Mouse (Mus musculus) lung, postnatal 0 days (tissue): ENCODE measurements around the gene Gm21987. TPM values are rescaled to one million over a fixed set of nuclear protein-coding genes. Genes with fewer than 3 reads are reported as not detected.

Experiments
- ATAC-seq: fragments of 200-750 bp; cut with Nextera tagmentation; 2 replicates; pipeline ENCODE4 v1.8.0; 2017; ENCODE audit warnings: moderate library complexity
- DNase-seq: peaks from one replicate; pipeline ENCODE4 v3.0.0-alpha.2; 2016; ENCODE audit warnings: low spot score
- H3K27ac ChIP-seq: fragments of 300-500 bp; sonication (generic); 2 replicates; pipeline ENCODE4 v1.5.1; 2014; ENCODE audit warnings: antibody characterized with exemption, mild to moderate bottlenecking, low read length, mixed read lengths
- H3K27me3 ChIP-seq: fragments of 300-500 bp; sonication (generic); replicated peaks from 2 replicates; pipeline ENCODE4 v1.6.1; 2014; ENCODE audit warnings: low read length, mixed read lengths; ENCODE audit not compliant: insufficient read depth
- H3K36me3 ChIP-seq: fragments of 300-500 bp; sonication (generic); 2 replicates; pipeline ENCODE4 v1.6.1; 2014; ENCODE audit warnings: low read length, mixed read lengths; ENCODE audit not compliant: insufficient read depth
- H3K4me1 ChIP-seq: fragments of 300-500 bp; sonication (generic); 2 replicates; pipeline ENCODE4 v1.6.1; 2014; ENCODE audit warnings: antibody characterized with exemption, low read depth, low read length, mixed read lengths; ENCODE audit not compliant: insufficient read depth
- H3K4me2 ChIP-seq: fragments of 300-500 bp; sonication (generic); replicated peaks from 2 replicates; pipeline ENCODE4 v1.6.1; 2014; ENCODE audit warnings: low read depth, mild to moderate bottlenecking, low read length, moderate library complexity, mixed read lengths
- H3K4me3 ChIP-seq: fragments of 300-500 bp; sonication (generic); 2 replicates; pipeline ENCODE4 v1.5.1; 2014; ENCODE audit warnings: low read depth, low read length
- H3K9ac ChIP-seq: fragments of 300-500 bp; sonication (generic); replicated peaks from 2 replicates; pipeline ENCODE4 v1.6.1; 2014; ENCODE audit warnings: low read depth, mild to moderate bottlenecking
- H3K9me3 ChIP-seq: fragments of 300-500 bp; sonication (generic); 2 replicates; pipeline ENCODE4 v1.6.1; 2016; ENCODE audit warnings: low read length, mixed read lengths
- CTCF ChIP-seq: IDR thresholded peaks from 2 replicates; pipeline ENCODE4 v1.5.1; 2016; ENCODE audit warnings: antibody characterized with exemption, mild to moderate bottlenecking
- EP300 ChIP-seq: IDR thresholded peaks from 2 replicates; pipeline ENCODE4 v1.6.1; 2016; ENCODE audit warnings: antibody characterized with exemption, mild to moderate bottlenecking, control low read depth
- WGBS: fragments of 180-500 bp; shearing (Covaris S2); extraction: QIAGEN DNeasy Blood & Tissue Kit; methylation state at CpG from one replicate; pipeline ENCODE4 v1.1.7; 2014; 5-methylcytosine and 5-hydroxymethylcytosine counted together
- polyA plus RNA-seq: library from polyadenylated mRNA; unstranded; fragments of >200 nt; fragmentation: Nextera tagmentation; extraction: Ambion mirVana; gene quantifications from 2 replicates; pipeline ENCODE4 v1.2.1, GENCODE M21; 2015

Gene Gm21987
- polyA plus RNA-seq, 1 experiment from 2014 or later, result not detected

DNA sequence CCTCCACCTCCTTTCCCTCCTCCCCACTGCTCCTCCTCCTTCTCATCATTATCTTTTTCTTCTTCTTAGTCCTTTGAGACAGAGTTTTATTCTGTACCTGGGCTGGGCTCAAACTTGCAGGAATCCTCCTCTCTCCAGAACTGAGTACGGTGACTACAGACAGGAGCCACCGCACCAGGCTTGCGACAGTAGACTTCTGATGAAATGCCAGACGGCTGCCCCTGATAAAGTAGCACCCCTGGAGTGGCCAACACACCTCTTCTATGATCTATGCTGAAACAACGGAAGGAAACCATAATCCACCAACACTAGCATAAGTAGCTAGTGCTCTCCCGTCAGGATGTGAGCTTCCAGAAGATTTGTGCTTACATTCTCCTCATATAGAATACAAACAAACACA lies 40.5 kb downstream of the Gm21987 start:
- ATAC-seq, result no peak

DNA sequence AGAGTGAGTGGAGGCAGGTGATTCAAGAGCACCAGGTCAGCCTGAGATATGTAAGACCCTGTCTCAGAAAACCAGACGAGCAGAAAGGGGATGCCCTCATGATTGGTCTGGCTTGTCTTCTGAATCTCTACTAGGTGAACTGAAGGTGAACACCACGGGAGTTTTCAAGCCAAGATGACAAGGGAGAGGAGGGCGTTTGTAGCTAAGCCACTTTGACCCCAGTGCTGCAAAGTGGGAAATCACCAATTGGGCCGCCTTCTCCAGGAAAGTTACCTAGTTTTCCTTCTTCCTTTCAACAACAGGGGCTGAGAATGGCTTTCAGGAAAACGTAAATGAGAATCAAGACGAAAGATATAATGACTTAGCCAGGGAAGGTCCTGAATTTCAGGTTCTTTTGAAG lies 41.9 kb downstream of the Gm21987 start:
- H3K27ac ChIP-seq, result no peak overlapping the region
- H3K4me2 ChIP-seq, result no peak overlapping the region
- no peak overlapping the region for H3K9ac ChIP-seq
- H3K36me3 ChIP-seq, result no peaks in the 10 kb centered on the region
- TF ChIP-seq CTCF, result no peak
- H3K9me3 ChIP-seq, result no peaks in the 10 kb centered on the region
- no peak for ATAC-seq
- no peak for DNase-seq
- no peaks in the 10 kb centered on the region for H3K27me3 ChIP-seq
- H3K4me3 ChIP-seq, result no peak overlapping the region
- WGBS, result 66% methylated on average over 6 of the region's 6 CpGs
- H3K4me1 ChIP-seq, result no peaks in the 10 kb centered on the region

More for the DNA sequence above, 40.5 kb downstream of the Gm21987 start:
- DNase-seq, result no peak
- H3K4me2 ChIP-seq, result no peak overlapping the region
- no peak overlapping the region for H3K4me3 ChIP-seq
- no peaks in the 10 kb centered on the region for H3K4me1 ChIP-seq
- no peak for TF ChIP-seq EP300
- TF ChIP-seq CTCF, result no peak
- no peaks in the 10 kb centered on the region for H3K27me3 ChIP-seq
- no peaks in the 10 kb centered on the region for H3K36me3 ChIP-seq
- 73% methylated on average over 6 of the region's 6 CpGs for WGBS
- no peak overlapping the region for H3K9ac ChIP-seq
- H3K9me3 ChIP-seq, result no peaks in the 10 kb centered on the region
- no peak overlapping the region for H3K27ac ChIP-seq

DNA sequence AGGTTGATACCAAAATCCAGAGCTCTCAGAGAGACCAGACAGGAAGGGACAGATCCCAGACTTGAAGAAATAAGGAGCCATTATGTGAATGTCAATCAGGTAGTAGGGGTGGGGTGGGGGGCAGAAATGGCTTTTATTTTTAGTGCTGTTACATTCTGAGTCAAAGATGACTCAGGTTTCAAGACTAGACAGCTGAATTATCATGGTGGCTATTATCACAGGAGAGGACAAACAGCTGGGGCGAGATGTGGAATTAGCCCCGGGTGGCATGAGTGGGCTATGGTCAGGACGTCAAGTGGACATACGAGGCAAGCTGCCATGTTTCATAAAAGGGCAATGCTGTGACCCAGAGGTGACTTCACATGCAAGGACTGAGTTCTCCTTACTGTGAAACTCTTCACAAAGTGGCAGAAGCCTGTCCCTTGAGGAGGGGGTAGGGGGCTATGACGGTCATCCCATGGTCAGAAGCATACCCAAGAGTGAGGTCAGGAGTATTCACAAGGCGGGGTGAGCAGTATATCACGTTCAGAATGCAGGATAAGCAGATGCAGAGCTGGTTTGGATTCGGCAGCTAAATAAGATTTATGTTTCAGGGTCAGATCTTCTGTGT lies 42.5 kb downstream of the Gm21987 start:
- Histone ChIP-seq H3K4me2 (no peak overlapping the region), H3K9me3 (no peaks in the 10 kb centered on the region), H3K4me1 (no peaks in the 10 kb centered on the region), H3K9ac (no peak overlapping the region), H3K27me3 (no peaks in the 10 kb centered on the region), H3K36me3 (no peaks in the 10 kb centered on the region), H3K27ac (no peak overlapping the region), H3K4me3 (no peak overlapping the region)
- no peak for ATAC-seq
- WGBS, result 76% methylated on average over 8 of the region's 8 CpGs
- TF ChIP-seq EP300 (no peak), CTCF (no peak)
- DNase-seq, result no peak

DNA sequence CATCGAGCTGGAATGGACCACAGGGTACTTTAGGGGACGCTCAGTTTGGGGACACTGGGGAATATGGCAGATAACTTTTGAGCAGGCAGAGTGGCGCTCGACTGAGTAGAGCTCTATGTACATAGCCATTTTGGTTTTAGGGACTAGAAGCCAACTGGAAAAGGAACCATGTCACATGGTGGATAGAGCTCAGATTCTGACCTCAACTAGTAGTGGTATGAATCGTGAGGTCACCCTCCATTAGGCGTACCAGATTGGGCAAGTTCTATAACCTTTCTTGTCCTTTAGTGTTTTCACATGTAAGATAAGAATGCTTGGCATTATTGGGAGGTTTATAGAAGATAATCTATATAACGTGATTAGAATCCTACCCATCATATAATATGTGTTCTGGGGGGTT lies 43.5 kb downstream of the Gm21987 start:
- Histone ChIP-seq H3K27me3 (no peaks in the 10 kb centered on the region), H3K4me1 (no peaks in the 10 kb centered on the region), H3K9ac (no peak overlapping the region), H3K27ac (no peak overlapping the region), H3K4me3 (no peak overlapping the region), H3K9me3 (no peaks in the 10 kb centered on the region), H3K4me2 (no peak overlapping the region), H3K36me3 (no peaks in the 10 kb centered on the region)
- TF ChIP-seq CTCF, result no peak
- TF ChIP-seq EP300, result no peak
- WGBS, result 88% methylated on average over 7 of the region's 7 CpGs
- ATAC-seq (no peak), DNase-seq (no peak)

DNA sequence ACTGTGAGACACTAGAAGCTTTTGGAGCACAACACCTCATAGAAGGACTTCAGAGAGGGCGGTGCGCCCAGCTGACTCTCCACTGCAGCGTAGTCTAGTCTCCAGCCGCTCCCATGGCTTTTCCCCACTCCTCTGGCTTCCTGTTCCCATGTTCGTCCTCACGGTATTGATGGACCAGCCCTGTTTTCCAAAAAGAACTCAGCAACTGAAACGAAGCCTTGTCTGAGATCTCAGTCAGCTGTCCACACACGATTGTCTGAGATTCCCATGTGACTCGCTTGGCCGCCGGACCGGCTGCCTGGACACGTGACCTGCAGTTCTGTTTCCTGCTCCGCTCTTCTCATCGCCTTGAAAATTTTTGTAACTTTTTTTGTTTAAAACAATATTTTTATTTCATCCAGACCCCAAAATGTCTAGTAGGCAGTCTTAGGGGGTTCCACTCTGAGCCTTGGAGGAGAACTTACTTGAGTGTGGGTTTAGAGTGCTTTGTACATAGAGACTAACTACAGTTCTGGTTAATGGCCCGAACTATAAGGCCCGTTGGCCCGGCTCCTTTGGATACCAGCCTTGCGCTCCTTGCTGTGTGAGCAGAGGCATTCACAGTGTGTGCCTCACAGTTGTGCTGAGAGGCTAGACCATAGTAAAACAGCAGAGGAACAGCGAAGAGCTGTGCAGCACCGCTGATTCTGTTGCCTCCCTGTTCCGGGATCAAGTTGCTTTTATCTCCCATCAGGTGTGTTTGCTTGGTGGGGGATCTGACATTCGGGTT lies 45.5 kb downstream of the Gm21987 start:
- no peak overlapping the region for H3K27ac ChIP-seq
- no peaks in the 10 kb centered on the region for H3K36me3 ChIP-seq
- no peak for TF ChIP-seq EP300
- TF ChIP-seq CTCF, result no peak
- no peaks in the 10 kb centered on the region for H3K9me3 ChIP-seq
- 61% methylated on average over 23 of the region's 23 CpGs for WGBS
- DNase-seq (peak; percentile 21), ATAC-seq (0 out of 2 replicates have a peak, but pooled peaks have one; percentile 8)
- H3K4me2 ChIP-seq, result no peak overlapping the region
- no peak overlapping the region for H3K9ac ChIP-seq
- no peak overlapping the region for H3K4me3 ChIP-seq
- H3K4me1 ChIP-seq, result no peaks in the 10 kb centered on the region
- no peaks in the 10 kb centered on the region for H3K27me3 ChIP-seq

DNA sequence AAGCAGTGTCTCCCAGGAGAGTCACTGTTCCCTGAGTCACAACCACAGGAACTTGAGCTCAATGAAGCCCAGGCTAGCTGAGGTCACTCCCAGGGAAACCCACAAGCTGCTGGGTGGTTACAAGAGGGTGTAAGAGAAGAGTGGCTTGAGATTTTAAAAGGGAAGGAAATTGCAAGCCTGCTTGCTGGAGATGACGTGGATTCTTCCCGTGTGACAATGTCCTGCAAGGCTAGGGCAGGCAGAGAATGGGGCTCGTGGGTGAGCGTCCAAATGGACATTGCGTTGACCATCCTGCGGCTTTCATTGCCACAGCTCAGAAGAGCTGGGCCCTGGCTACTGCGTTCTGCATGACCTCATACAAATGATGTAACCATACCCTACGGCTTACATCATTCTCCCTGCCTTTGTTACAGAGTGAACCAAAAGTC lies 47.4 kb downstream of the Gm21987 start:
- Histone ChIP-seq H3K4me2 (no peak overlapping the region), H3K27ac (no peak overlapping the region), H3K36me3 (no peaks in the 10 kb centered on the region), H3K4me1 (no peaks in the 10 kb centered on the region), H3K27me3 (no peaks in the 10 kb centered on the region), H3K9me3 (no peaks in the 10 kb centered on the region), H3K4me3 (no peak overlapping the region), H3K9ac (no peak overlapping the region)
- ATAC-seq (no peak), DNase-seq (peak; percentile 46)
- TF ChIP-seq EP300, result 0 out of 2 replicates have a peak, but pooled peaks have one; percentile 25
- no peak for TF ChIP-seq CTCF
- 85% methylated on average over 8 of the region's 8 CpGs for WGBS
